Mouse (Mus musculus): ENCODE measurements around the gene H2afy. TPM values are rescaled to one million over a fixed set of nuclear protein-coding genes. Genes with fewer than 3 reads are reported as not detected.
A peak's percentile ranks its signal among the peaks of the same experiment; 100 is the strongest.

Gene H2afy
- polyA plus RNA-seq, 1 experiment from 2014 or later = 263 TPM

GRCm38 (mm10) chr13:56172901-56173545, 36.9 kb upstream of the H2afy start:
- peak overlapping the region; percentile 48; the same call in 1 of the 2 replicates for H3K27ac ChIP-seq
- no peak for DNase-seq (ENCODE audit: low spot score)
- WGBS = 49% methylated on average over 7 of the region's 7 CpGs
- no peaks in the 10 kb centered on the region for H3K9me3 ChIP-seq (replicated peaks; ENCODE audit: low read length)
- no peaks in the 10 kb centered on the region for H3K27me3 ChIP-seq (ENCODE audit: insufficient read depth, low read length)
- no peak for TF ChIP-seq CTCF (IDR thresholded peaks at IDR 0.05; ENCODE audit: low read depth)
- no peak overlapping the region for H3K4me2 ChIP-seq (ENCODE audit: low read length)
- no peak overlapping the region for H3K4me3 ChIP-seq (replicated peaks; ENCODE audit: low read depth, low read length)
- H3K36me3 ChIP-seq (ENCODE audit: insufficient read depth, low read length) = no peaks in the 10 kb centered on the region
- no peak for ATAC-seq (replicated peaks; ENCODE audit: low FRiP score, low read depth)
- no peak overlapping the region for H3K9ac ChIP-seq (ENCODE audit: low read depth, low read length)
- no peaks in the 10 kb centered on the region for H3K4me1 ChIP-seq (replicated peaks; ENCODE audit: insufficient read depth, low read length)

GRCm38 (mm10) chr13:56172106-56172505, 35.9 kb upstream of the H2afy start:
- ATAC-seq (replicated peaks; ENCODE audit: low FRiP score, low read depth) = no peak
- no peaks in the 10 kb centered on the region for H3K4me1 ChIP-seq (replicated peaks; ENCODE audit: insufficient read depth, low read length)
- 77% methylated on average over 7 of the region's 7 CpGs for WGBS

GRCm38 (mm10) chr13:56168403-56168781, 32.2 kb upstream of the H2afy start:
- Histone ChIP-seq H3K9ac (ENCODE audit: low read depth, low read length) (no peak overlapping the region), H3K9me3 (replicated peaks; ENCODE audit: low read length) (no peaks in the 10 kb centered on the region), H3K27me3 (ENCODE audit: insufficient read depth, low read length) (no peaks in the 10 kb centered on the region), H3K4me3 (replicated peaks; ENCODE audit: low read depth, low read length) (no peak overlapping the region), H3K27ac (no peak overlapping the region), H3K4me1 (replicated peaks; ENCODE audit: insufficient read depth, low read length) (no peaks in the 10 kb centered on the region), H3K4me2 (ENCODE audit: low read length) (no peak overlapping the region), H3K36me3 (ENCODE audit: insufficient read depth, low read length) (no peaks in the 10 kb centered on the region)
- no peak for TF ChIP-seq CTCF (IDR thresholded peaks at IDR 0.05; ENCODE audit: low read depth)
- 71% methylated on average over 3 of the region's 3 CpGs for WGBS
- DNase-seq (ENCODE audit: low spot score) (peak; percentile 27), ATAC-seq (replicated peaks; ENCODE audit: low FRiP score, low read depth) (no peak)

More at GRCm38 (mm10) chr13:56172106-56172505, 35.9 kb upstream of the H2afy start:
- H3K9me3 ChIP-seq (replicated peaks; ENCODE audit: low read length) = no peaks in the 10 kb centered on the region
- TF ChIP-seq CTCF (IDR thresholded peaks at IDR 0.05; ENCODE audit: low read depth) = no peak; the same call in 1 of the 2 replicates
- no peak overlapping the region for H3K9ac ChIP-seq (ENCODE audit: low read depth, low read length)
- H3K27ac ChIP-seq = no peak overlapping the region
- H3K4me3 ChIP-seq (replicated peaks; ENCODE audit: low read depth, low read length) = no peak overlapping the region
- no peaks in the 10 kb centered on the region for H3K27me3 ChIP-seq (ENCODE audit: insufficient read depth, low read length)
- no peak overlapping the region for H3K4me2 ChIP-seq (ENCODE audit: low read length)
- H3K36me3 ChIP-seq (ENCODE audit: insufficient read depth, low read length) = no peaks in the 10 kb centered on the region
- peak; percentile 40 for DNase-seq (ENCODE audit: low spot score)

GRCm38 (mm10) chr13:56167446-56168402, 31.6 kb upstream of the H2afy start:
- H3K4me1 ChIP-seq (replicated peaks; ENCODE audit: insufficient read depth, low read length) = no peaks in the 10 kb centered on the region
- no peaks in the 10 kb centered on the region for H3K27me3 ChIP-seq (ENCODE audit: insufficient read depth, low read length)
- DNase-seq (ENCODE audit: low spot score) (peak; percentile 68), ATAC-seq (replicated peaks; ENCODE audit: low FRiP score, low read depth) (peak; percentile 64; the same call in 1 of the 2 replicates)
- H3K4me3 ChIP-seq (replicated peaks; ENCODE audit: low read depth, low read length) = no peak overlapping the region
- H3K27ac ChIP-seq = no peak overlapping the region; the same call in 1 of the 2 replicates
- no peaks in the 10 kb centered on the region for H3K9me3 ChIP-seq (replicated peaks; ENCODE audit: low read length)
- WGBS = 35% methylated on average over 13 of the region's 14 CpGs
- no peaks in the 10 kb centered on the region for H3K36me3 ChIP-seq (ENCODE audit: insufficient read depth, low read length)
- no peak overlapping the region for H3K9ac ChIP-seq (ENCODE audit: low read depth, low read length)
- peak; percentile 73 for TF ChIP-seq CTCF (IDR thresholded peaks at IDR 0.05; ENCODE audit: low read depth)
- no peak overlapping the region for H3K4me2 ChIP-seq (ENCODE audit: low read length)

- Histone ChIP-seq H3K36me3 (ENCODE audit: insufficient read depth, low read length) (no peaks in the 10 kb centered on the region), H3K4me2 (ENCODE audit: low read length) (no peak overlapping the region), H3K4me1 (replicated peaks; ENCODE audit: insufficient read depth, low read length) (no peaks in the 10 kb centered on the region), H3K27me3 (ENCODE audit: insufficient read depth, low read length) (no peaks in the 10 kb centered on the region), H3K27ac (no peak overlapping the region), H3K9ac (ENCODE audit: low read depth, low read length) (no peak overlapping the region), H3K9me3 (replicated peaks; ENCODE audit: low read length) (no peaks in the 10 kb centered on the region), H3K4me3 (replicated peaks; ENCODE audit: low read depth, low read length) (no peak overlapping the region)
- DNase-seq (ENCODE audit: low spot score) (no peak), ATAC-seq (replicated peaks; ENCODE audit: low FRiP score, low read depth) (no peak)
- WGBS = 85% methylated on average over 11 of the region's 11 CpGs
- no peak for TF ChIP-seq CTCF (IDR thresholded peaks at IDR 0.05; ENCODE audit: low read depth)
Observed at GRCm38 (mm10) chr13:56165561-56165960, 29.4 kb upstream of the H2afy start.

GRCm38 (mm10) chr13:56164372-56164771, 28.2 kb upstream of the H2afy start:
- ATAC-seq (replicated peaks; ENCODE audit: low FRiP score, low read depth) = no peak
- H3K9me3 ChIP-seq (replicated peaks; ENCODE audit: low read length) = no peaks in the 10 kb centered on the region
- H3K36me3 ChIP-seq (ENCODE audit: insufficient read depth, low read length) = no peaks in the 10 kb centered on the region
- H3K27ac ChIP-seq = no peak overlapping the region
- H3K9ac ChIP-seq (ENCODE audit: low read depth, low read length) = no peak overlapping the region
- 67% methylated on average over 3 of the region's 3 CpGs for WGBS
- no peak for TF ChIP-seq CTCF (IDR thresholded peaks at IDR 0.05; ENCODE audit: low read depth)
- no peak overlapping the region for H3K4me3 ChIP-seq (replicated peaks; ENCODE audit: low read depth, low read length)
- no peak overlapping the region for H3K4me2 ChIP-seq (ENCODE audit: low read length)
- no peaks in the 10 kb centered on the region for H3K27me3 ChIP-seq (ENCODE audit: insufficient read depth, low read length)
- 0 out of 2 replicates have a peak, but pooled peaks cover 3% of the 10 kb centered on the region for H3K4me1 ChIP-seq (replicated peaks; ENCODE audit: insufficient read depth, low read length)
- DNase-seq (ENCODE audit: low spot score) = no peak
